Mouse (Mus musculus) G1E-ER4 (cell line): ENCODE measurements around the gene Ldb3. TPM values are rescaled to one million over a fixed set of nuclear protein-coding genes. Genes with fewer than 3 reads are reported as not detected.

Source experiments
- GATA1 ChIP-seq: IDR thresholded peaks from one replicate; pipeline ENCODE4 v1.8.0; 2012; ENCODE audit warnings: low read length, inconsistent platforms
- polyA plus RNA-seq: library from polyadenylated mRNA; stranded (reverse); fragments of >175 nt; gene quantifications from 2 replicates; pipeline ENCODE4 v1.2.3, GENCODE M21; 2012

The Ldb3 gene
- polyA plus RNA-seq, 1 experiment = not detected

- TF ChIP-seq GATA1 = no peak
Measured at GRCm38 (mm10) chr14:34548391-34549001, 40.0 kb downstream of the Ldb3 start.

DNA sequence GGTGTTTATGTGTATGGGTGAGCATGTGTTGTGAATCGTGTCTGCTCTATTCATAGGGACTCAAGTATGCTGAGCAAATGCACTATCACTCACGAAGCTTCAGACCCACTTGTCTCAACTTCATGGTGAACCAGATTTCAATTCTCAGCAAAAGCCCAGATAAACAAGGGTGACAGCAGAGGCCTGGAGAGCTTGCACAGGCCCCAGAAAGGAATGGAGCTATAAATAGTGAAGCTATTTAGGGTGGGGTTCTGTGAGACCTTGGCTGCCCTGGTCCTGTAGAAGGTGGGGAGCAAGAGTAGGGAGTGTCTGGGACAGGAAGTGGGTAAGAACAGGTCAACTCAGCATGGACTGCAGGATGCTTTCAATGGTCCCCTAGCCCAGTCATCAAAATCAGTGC lies 43.9 kb downstream of the Ldb3 start:
- no peak for TF ChIP-seq GATA1

- no peak for TF ChIP-seq GATA1
Measured at GRCm38 (mm10) chr14:34544001-34544400, 44.5 kb downstream of the Ldb3 start.

- TF ChIP-seq GATA1 = no peak
Measured at GRCm38 (mm10) chr14:34543596-34543995, 44.9 kb downstream of the Ldb3 start.

- TF ChIP-seq GATA1 = no peak
Measured at GRCm38 (mm10) chr14:34541896-34542295, 46.6 kb downstream of the Ldb3 start.

GRCm38 (mm10) chr14:34540685-34541162 lies 47.8 kb downstream of the Ldb3 start:
- no peak for TF ChIP-seq GATA1

- no peak for TF ChIP-seq GATA1
Measured at GRCm38 (mm10) chr14:34535883-34536282, 52.6 kb downstream of the Ldb3 start.

- TF ChIP-seq GATA1 = no peak
Measured at GRCm38 (mm10) chr14:34533537-34533936, 54.9 kb downstream of the Ldb3 start.

- no peak for TF ChIP-seq GATA1
Measured at GRCm38 (mm10) chr14:34532536-34532935, 55.9 kb downstream of the Ldb3 start.

DNA sequence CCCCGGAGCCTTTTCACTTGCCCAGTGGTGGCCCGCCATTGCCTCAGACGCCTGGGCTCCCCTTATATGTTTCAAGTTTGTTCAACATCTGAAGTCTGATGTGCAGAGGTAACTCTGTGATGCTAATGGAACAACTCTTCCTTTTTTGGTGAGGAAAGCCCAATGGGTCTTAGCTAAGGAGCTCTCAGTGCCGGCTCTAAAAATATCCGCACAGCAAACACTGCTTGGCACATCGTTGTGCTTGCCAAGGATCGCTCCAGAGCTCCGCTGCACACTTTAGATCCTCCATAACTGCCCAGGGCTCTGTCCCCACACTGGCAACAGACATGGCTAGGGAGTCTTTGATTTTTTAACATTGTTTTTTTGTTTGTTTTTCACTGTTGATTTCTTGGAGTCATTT lies 59.7 kb downstream of the Ldb3 start:
- no peak for TF ChIP-seq GATA1

DNA sequence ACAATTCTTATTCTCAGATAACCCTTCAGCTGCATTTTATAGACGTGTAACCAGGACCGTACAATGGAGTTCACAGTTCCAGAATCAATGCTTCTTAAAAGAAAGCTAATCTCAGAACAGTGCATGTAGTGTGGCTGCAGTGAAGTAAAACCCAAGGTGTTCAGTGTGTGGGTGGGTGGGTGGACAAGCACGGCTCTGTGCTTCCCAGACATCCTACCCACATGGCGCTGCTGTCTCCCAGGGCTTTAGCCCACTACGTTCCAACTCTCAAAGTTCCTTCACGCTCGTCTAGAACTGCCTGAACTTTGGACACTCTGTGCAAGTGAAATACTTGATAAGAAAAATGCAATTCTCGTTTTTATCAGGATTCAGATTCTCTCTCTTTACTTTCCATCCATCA lies 65.8 kb downstream of the Ldb3 start, which contains the start of gene 9230112D13Rik:
TSS of gene 9230112D13Rik (minus strand) at position 101 of the 400 bp plus-strand sequence.
- TF ChIP-seq GATA1 = no peak

DNA sequence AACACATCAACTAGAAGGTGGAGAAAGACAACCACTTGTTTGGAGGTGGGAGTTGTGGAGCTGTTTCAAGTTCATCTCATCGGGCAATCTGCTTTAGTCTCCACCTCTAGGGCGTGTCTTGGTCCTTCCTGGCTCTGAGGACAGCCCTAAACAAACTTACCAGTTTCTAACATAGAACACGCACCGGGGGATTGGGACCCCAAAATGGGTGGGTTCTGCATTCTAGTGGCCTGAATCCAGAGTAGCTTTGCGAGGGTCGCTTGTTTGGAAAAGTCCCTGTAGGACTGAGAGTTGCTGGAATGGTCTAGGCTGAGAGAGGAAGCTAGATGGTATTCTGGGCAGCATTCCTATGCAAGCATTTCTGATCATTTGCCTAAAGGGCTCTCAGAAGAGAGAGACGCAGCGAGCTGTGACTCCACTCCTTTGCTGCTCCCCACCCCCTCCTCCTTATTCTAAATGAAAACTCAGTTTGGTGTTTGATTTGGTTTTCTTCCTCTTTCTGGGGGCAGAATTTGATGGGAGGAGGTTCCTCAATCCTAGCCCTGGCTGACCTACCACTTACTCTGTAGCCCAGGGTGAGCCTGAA lies 70.4 kb downstream of the Ldb3 start:
- TF ChIP-seq GATA1 = no peak

DNA sequence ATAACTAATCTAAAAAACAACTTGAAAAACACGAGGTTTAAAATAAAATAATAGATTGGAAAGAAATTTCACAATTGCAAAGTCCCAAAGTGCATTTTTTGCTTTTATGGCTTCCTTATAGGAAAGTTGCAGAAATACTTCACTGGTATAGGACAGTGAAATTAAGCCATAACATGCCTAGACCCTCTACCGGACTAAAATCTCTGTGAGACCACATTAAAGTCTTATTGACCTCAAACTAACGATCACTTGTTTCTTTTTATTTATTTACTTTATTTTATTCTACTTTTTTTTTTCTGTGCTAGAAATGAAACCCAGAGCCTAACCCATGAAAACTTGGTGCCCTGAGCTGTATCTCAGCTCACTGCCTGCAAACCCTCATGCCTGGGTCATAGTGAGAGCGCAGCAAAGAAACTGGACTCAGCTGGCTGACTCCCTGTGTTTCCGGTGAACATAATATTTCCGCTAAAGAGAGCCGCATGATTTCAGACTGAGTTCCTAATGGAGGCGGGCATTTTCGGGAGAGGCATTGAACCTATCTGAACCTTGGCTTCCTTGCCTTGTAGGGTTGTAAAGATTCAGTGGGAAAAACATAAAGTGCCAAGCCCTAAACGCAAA lies 71.4 kb downstream of the Ldb3 start:
- no peak for TF ChIP-seq GATA1

DNA sequence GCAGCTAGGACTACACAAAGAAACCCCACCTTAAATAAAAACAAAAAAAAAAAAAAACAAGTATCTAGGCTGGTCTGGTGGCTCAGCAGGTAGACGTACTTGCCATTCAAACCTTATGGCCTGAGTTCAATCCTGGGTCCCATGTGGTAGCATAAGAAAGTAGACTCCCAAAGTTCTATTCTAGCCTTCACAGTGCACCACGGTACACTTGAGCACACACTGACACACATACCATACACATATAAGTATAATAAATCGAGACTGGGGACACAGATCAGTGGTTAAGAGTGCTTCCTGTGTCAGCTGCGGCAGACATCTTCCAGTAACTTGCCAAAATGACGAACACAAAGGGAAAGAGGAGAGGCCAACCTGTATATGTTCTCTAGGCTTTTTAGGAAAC lies 72.6 kb downstream of the Ldb3 start:
- no peak for TF ChIP-seq GATA1

GRCm38 (mm10) chr14:34514120-34514519 lies 74.4 kb downstream of the Ldb3 start:
- TF ChIP-seq GATA1 = no peak

DNA sequence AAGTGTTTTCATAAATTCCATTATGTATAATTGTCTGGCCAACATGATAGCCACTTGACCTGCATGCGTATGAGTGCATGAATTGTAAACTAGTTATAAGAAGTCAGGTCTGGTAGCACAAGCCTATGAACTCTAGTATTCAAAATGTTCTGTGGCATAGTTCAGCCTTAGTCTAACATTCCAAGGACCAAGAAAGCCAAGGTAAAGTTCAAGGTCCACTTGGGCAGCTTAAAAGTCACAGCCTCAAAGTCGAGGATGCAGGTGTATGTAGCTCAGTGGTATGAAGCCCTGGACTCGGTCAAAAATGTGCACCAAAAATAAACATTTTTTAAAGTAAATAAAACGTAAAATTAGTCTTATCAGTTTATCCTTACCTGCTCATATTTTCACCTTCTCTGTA lies 75.9 kb downstream of the Ldb3 start:
- no peak for TF ChIP-seq GATA1

GRCm38 (mm10) chr14:34511901-34512300 lies 76.6 kb downstream of the Ldb3 start:
- TF ChIP-seq GATA1 = no peak
